Mouse (Mus musculus): ENCODE measurements around the gene Fam160a1.
A peak's percentile ranks its signal among the peaks of the same experiment; 100 is the strongest.

DNA sequence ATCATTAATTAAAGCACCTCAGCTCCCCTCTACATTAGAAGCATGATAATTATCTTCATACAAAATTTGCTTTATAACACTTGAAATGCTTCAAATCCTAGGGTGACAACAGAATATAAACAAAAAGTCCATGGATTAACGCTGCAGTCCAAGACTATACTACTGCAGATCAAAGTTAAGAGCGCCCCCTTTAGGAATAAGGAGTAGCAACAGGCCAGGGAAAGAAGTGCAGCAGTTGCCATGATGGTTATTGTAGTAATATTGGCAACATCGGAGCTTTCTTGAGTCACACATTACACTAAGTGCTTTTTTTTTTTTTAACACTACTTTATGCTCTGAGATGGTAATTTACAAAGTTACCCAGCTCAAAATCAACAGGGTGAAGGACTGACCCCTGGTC lies 43.7 kb downstream of the Fam160a1 start:
- TF ChIP-seq CTCF (IDR thresholded peaks at IDR 0.05; ENCODE audit: low read depth), result peak; percentile 61
- no peak for TF ChIP-seq EP300 (optimal IDR thresholded peaks at IDR 0.05)
